Comparison of ENCODE assay signal across 11 mouse cellular contexts in the genomic region with DNA sequence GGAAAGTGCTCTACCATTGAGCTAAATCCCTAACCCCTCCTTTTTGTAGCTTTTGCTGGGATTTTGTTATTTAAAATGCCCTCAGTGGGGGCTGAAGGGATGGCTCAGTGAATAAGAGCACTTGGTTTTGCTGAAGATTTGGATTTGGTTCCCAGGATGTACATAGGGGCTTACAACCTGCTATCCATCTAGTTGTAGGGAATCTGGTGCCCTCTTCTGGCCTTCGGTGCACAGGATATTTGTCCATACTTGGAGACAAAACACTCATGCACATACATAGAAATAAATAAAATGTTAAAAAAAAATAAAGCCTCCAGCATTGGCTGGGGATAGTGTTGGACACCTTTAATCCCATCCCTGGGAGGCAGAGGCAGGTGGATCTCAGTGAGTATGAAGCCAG. TPM values are rescaled to one million over a fixed set of nuclear protein-coding genes. Genes with fewer than 3 reads are reported as not detected.
DNase-seq lines count a peak whose midpoint lies in the region; ATAC-seq and TF ChIP-seq lines count a peak whose summit lies in the region.
"Had no signal": no experiment of that assay in that cellular context is flagged by ENCODE, and none has a peak within 500 bp of the region (broad histone marks: within the 10 kb centered on the region; RNA-seq: fewer than 3 reads in every experiment).

No protein-coding gene starts in this region.

- no peak for TF ChIP-seq EP300 in heart, postnatal 0 days (IDR thresholded peaks at IDR 0.05; ENCODE audit: low read depth)

- H3K9ac ChIP-seq in heart, postnatal 0 days (replicated peaks; ENCODE audit: low read depth, low read length), result no peak overlapping the region
- no peak overlapping the region for H3K9ac ChIP-seq in lung, embryonic 14.5 days

- no peak for TF ChIP-seq POLR2A in lung, adult 2 months (IDR thresholded peaks at IDR 0.05; ENCODE audit: borderline replicate concordance, extremely low read depth, low read depth, low read length)

- H3K27me3 ChIP-seq in heart, postnatal 0 days (ENCODE audit: control insufficient read depth, insufficient read depth, low read length), result no peaks in the 10 kb centered on the region
- H3K27me3 ChIP-seq in lung, embryonic 14.5 days (ENCODE audit: insufficient read depth, low read length), result no peaks in the 10 kb centered on the region
- no peaks in the 10 kb centered on the region for H3K27me3 ChIP-seq in splenic B cell, adult 2 months (ENCODE audit: control insufficient read depth, insufficient read depth, low read length, poor library complexity, severe bottlenecking)

- H3K4me2 ChIP-seq in heart, postnatal 0 days (ENCODE audit: low read depth, low read length), result no peak overlapping the region
- H3K4me2 ChIP-seq in lung, embryonic 14.5 days, result no peak overlapping the region

- H3K27ac ChIP-seq in heart, postnatal 0 days (ENCODE audit: low read depth), result no peak overlapping the region
- no peak overlapping the region for H3K27ac ChIP-seq in lung, embryonic 14.5 days (ENCODE audit: low read depth)

- H3K9me3 ChIP-seq in heart, postnatal 0 days (replicated peaks; ENCODE audit: control insufficient read depth, low read length), result no peaks in the 10 kb centered on the region
- no peaks in the 10 kb centered on the region for H3K9me3 ChIP-seq in lung, embryonic 14.5 days (ENCODE audit: low read depth, low read length)

- H3K4me1 ChIP-seq in heart, postnatal 0 days (ENCODE audit: control insufficient read depth, insufficient read depth), result peaks cover 5% of the 10 kb centered on the region
- no peaks in the 10 kb centered on the region; the same call in 1 of the 2 replicates for H3K4me1 ChIP-seq in lung, embryonic 14.5 days (ENCODE audit: insufficient read depth)
- 0 out of 2 replicates have a peak, but pooled peaks cover 3% of the 10 kb centered on the region for H3K4me1 ChIP-seq in lung, adult 2 months (ENCODE audit: control insufficient read depth, insufficient read depth, low read length)

- intact Hi-C loops in heart, postnatal 36 days (cut with DNase I), result no loop called here
- intact Hi-C loops in left cerebral cortex, postnatal 14 days (cut with DNase I), result no loop called here

- TF ChIP-seq CTCF in heart, postnatal 0 days (IDR thresholded peaks at IDR 0.05; ENCODE audit: low read depth), result peak; percentile 49
- TF ChIP-seq CTCF in lung, embryonic 14.5 days (IDR thresholded peaks at IDR 0.05; ENCODE audit: low read depth), result peak; percentile 50
- no peak for TF ChIP-seq CTCF in lung, adult 2 months (IDR thresholded peaks at IDR 0.05; ENCODE audit: insufficient read depth, low read length)

- H3K4me3 ChIP-seq in heart, postnatal 0 days (ENCODE audit: low read depth, low read length), result no peak overlapping the region
- H3K4me3 ChIP-seq in lung, embryonic 14.5 days (ENCODE audit: low read depth, low read length), result no peak overlapping the region
- no peak overlapping the region for H3K4me3 ChIP-seq in lung, adult 2 months (replicated peaks; ENCODE audit: extremely low read depth, low read depth, low read length)

- no peak for ATAC-seq in heart, postnatal 0 days (ENCODE audit: insufficient read depth, low read depth)
- no peak for ATAC-seq in lung, embryonic 14.5 days (ENCODE audit: insufficient read depth)
- no peak for ATAC-seq in frontal cortex, adult (ENCODE audit: low TSS enrichment)

- 77% methylated on average over 1 of the region's 1 CpGs for WGBS in heart, postnatal 0 days
- 73% methylated on average over 1 of the region's 1 CpGs for WGBS in lung, embryonic 14.5 days
- 66% methylated on average over 1 of the region's 1 CpGs for WGBS in lung, adult 2 months

- peaks cover 52% of the 10 kb centered on the region for H3K36me3 ChIP-seq in heart, postnatal 0 days (replicated peaks; ENCODE audit: control insufficient read depth, insufficient read depth, low read length)
- peaks cover 63% of the 10 kb centered on the region for H3K36me3 ChIP-seq in lung, embryonic 14.5 days (ENCODE audit: insufficient read depth)
- H3K36me3 ChIP-seq in splenic B cell, adult 2 months (ENCODE audit: control insufficient read depth, insufficient read depth, low read length, poor library complexity, severe bottlenecking), result peaks cover 14% of the 10 kb centered on the region

- no peak for DNase-seq in heart, postnatal 0 days (ENCODE audit: low spot score)
- no peak for DNase-seq in heart, postnatal 36 days
- peak; percentile 71 for DNase-seq in lung, embryonic 14.5 days
- no peak for DNase-seq in lung, adult 2 months
- peak; percentile 77 for DNase-seq in NIH3T3 (ENCODE audit: low read depth)
- peak; percentile 48 for DNase-seq in splenic B cell, adult 2 months (ENCODE audit: low read depth, low spot score)
- no peak for DNase-seq in left cerebral cortex, postnatal 14 days (ENCODE audit: low spot score in 2 of 2)
- DNase-seq: adrenal gland, adult 2 months; cerebellum, adult 18-20 months; gastrocnemius, postnatal 14 days had no signal

RNA-seq across cellular contexts. Expression of gene Ddx55, which starts 2.5 kb away (rescaled TPM):
- 1.1 and 5.2 TPM in 2 replicates for total RNA-seq in heart, postnatal 0 days (2014; rRNA removed; ENCODE audit: low replicate concordance)
- 4.9 and 5.9 TPM in 2 replicates for polyA plus RNA-seq in heart, postnatal 0 days (2015; fragmentation: Nextera tagmentation; extraction: Ambion mirVana)
- 1 to 10 TPM; 4.0 to 6.1 TPM for total RNA-seq in heart, postnatal 36 days (2021)
- polyA plus RNA-seq in lung, embryonic 14.5 days (2014; fragmentation: Nextera tagmentation; extraction: Ambion mirVana), result 12.7 and 14.1 TPM in 2 replicates
- polyA plus RNA-seq in lung, adult 2 months (2012; rRNA removed), result 11.0 and 12.9 TPM in 2 replicates
- total RNA-seq in left cerebral cortex, postnatal 14 days (2021), result 10 to 100 TPM; 20.5 to 26.3 TPM

RNA-seq across cellular contexts. Expression of gene Tmed2, which starts 14.7 kb away (rescaled TPM):
- 331 and 388 TPM in 2 replicates for total RNA-seq in heart, postnatal 0 days (2014; rRNA removed; ENCODE audit: low replicate concordance)
- polyA plus RNA-seq in heart, postnatal 0 days (2015; fragmentation: Nextera tagmentation; extraction: Ambion mirVana), result 389 and 404 TPM in 2 replicates
- 100 to 1,000 TPM; 174 to 177 TPM for total RNA-seq in heart, postnatal 36 days (2021)
- polyA plus RNA-seq in lung, embryonic 14.5 days (2014; fragmentation: Nextera tagmentation; extraction: Ambion mirVana), result 588 and 646 TPM in 2 replicates
- polyA plus RNA-seq in lung, adult 2 months (2012; rRNA removed), result 112 and 149 TPM in 2 replicates
- total RNA-seq in left cerebral cortex, postnatal 14 days (2021), result 100 to 1,000 TPM; 103 to 104 TPM

RNA-seq across cellular contexts. Expression of gene Eif2b1, which starts 23.8 kb away (rescaled TPM):
- total RNA-seq in heart, postnatal 0 days (2014; rRNA removed; ENCODE audit: low replicate concordance), result 23.7 and 58.6 TPM in 2 replicates
- polyA plus RNA-seq in heart, postnatal 0 days (2015; fragmentation: Nextera tagmentation; extraction: Ambion mirVana), result 49.5 and 51.5 TPM in 2 replicates
- 10 to 100 TPM; 26.6 to 33.0 TPM for total RNA-seq in heart, postnatal 36 days (2021)
- 78.0 and 81.6 TPM in 2 replicates for polyA plus RNA-seq in lung, embryonic 14.5 days (2014; fragmentation: Nextera tagmentation; extraction: Ambion mirVana)
- 11.8 and 18.4 TPM in 2 replicates for polyA plus RNA-seq in lung, adult 2 months (2012; rRNA removed)
- total RNA-seq in left cerebral cortex, postnatal 14 days (2021), result 10 to 100 TPM; 41.7 to 42.0 TPM

RNA-seq across cellular contexts. Expression of gene Gtf2h3, which starts 23.8 kb away (rescaled TPM):
- 18.9 and 49.7 TPM in 2 replicates for total RNA-seq in heart, postnatal 0 days (2014; rRNA removed; ENCODE audit: low replicate concordance)
- 21.1 and 22.3 TPM in 2 replicates for polyA plus RNA-seq in heart, postnatal 0 days (2015; fragmentation: Nextera tagmentation; extraction: Ambion mirVana)
- total RNA-seq in heart, postnatal 36 days (2021), result 10 to 100 TPM; 18.0 to 19.5 TPM
- polyA plus RNA-seq in lung, embryonic 14.5 days (2014; fragmentation: Nextera tagmentation; extraction: Ambion mirVana), result 71.0 and 74.4 TPM in 2 replicates
- polyA plus RNA-seq in lung, adult 2 months (2012; rRNA removed), result 20.1 and 30.4 TPM in 2 replicates
- 10 to 100 TPM; 26.2 to 30.8 TPM for total RNA-seq in left cerebral cortex, postnatal 14 days (2021)

RNA-seq across cellular contexts. Expression of gene Rilpl1, which starts 24.0 kb away (rescaled TPM):
- total RNA-seq in heart, postnatal 0 days (2014; rRNA removed; ENCODE audit: low replicate concordance), result 34.7 and 52.1 TPM in 2 replicates
- polyA plus RNA-seq in heart, postnatal 0 days (2015; fragmentation: Nextera tagmentation; extraction: Ambion mirVana), result 39.0 and 40.5 TPM in 2 replicates
- 100 to 1,000 TPM; 209 to 229 TPM for total RNA-seq in heart, postnatal 36 days (2021)
- polyA plus RNA-seq in lung, embryonic 14.5 days (2014; fragmentation: Nextera tagmentation; extraction: Ambion mirVana), result 20.3 and 21.1 TPM in 2 replicates
- 24.4 and 26.0 TPM in 2 replicates for polyA plus RNA-seq in lung, adult 2 months (2012; rRNA removed)
- total RNA-seq in left cerebral cortex, postnatal 14 days (2021), result 10 to 100 TPM; 42.5 to 57.5 TPM

Comparison
In these comparisons a context has a peak if more than half of its experiments do, and no peak if none do; other contexts are left out.
1. DNase-seq: peak in lung, embryonic 14.5 days (single experiment), NIH3T3 (single experiment) and splenic B cell, adult 2 months (single experiment); none in heart, postnatal 0 days (single experiment), heart, postnatal 36 days (0 of 2), lung, adult 2 months (single experiment) and left cerebral cortex, postnatal 14 days (0 of 2).